Comparison of ENCODE assay signal across 9 mouse cellular contexts in the genomic region with DNA sequence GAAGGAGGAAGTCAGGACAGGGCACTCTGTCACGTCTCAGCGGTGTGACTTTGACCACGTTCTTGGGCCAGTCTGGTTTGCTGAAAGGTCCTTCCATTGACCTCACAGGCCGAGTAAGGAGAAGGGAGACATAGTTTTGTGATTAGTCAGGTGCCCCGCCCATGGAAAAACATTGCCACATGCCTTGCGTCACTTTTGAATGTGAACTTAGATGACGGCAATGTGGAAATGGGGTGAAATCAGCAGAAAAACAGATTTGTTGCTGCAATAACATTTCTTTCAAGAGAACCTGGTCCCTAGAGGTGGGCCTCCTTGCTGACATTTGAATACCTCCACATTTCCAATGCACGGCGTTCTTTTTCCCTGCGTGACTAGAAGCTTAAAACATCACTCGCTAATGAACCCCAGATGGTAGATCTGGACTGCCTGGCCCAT. TPM values are rescaled to one million over a fixed set of nuclear protein-coding genes. Genes with fewer than 3 reads are reported as not detected.
DNase-seq lines count a peak whose midpoint lies in the region; ATAC-seq lines count a peak whose summit lies in the region.
"Had no signal": no experiment of that assay in that cellular context is flagged by ENCODE, and none has a peak within 500 bp of the region (broad histone marks: within the 10 kb centered on the region; RNA-seq: fewer than 3 reads in every experiment).

No protein-coding gene starts in this region.

- H3K4me1 ChIP-seq in forebrain, embryonic 10.5 days: peaks cover 35% of the 10 kb centered on the region
- 0 out of 2 replicates have a peak, but pooled peaks cover 11% of the 10 kb centered on the region for H3K4me1 ChIP-seq in forebrain, embryonic 13.5 days
- H3K4me1 ChIP-seq in embryonic facial prominence, embryonic 12.5 days: peaks cover 50% of the 10 kb centered on the region
- peaks cover 16% of the 10 kb centered on the region; the same call in 1 of the 2 replicates for H3K4me1 ChIP-seq in limb, embryonic 11.5 days (ENCODE audit: control insufficient read depth, insufficient read depth, low read length)
- H3K4me1 ChIP-seq in forebrain, embryonic 11.5 days (replicated peaks; ENCODE audit: control insufficient read depth, insufficient read depth, low read length): peaks cover 2% of the 10 kb centered on the region; the same call in 1 of the 2 replicates

- 0 out of 2 replicates have a peak, but pooled peaks cover 6% of the 10 kb centered on the region for H3K27me3 ChIP-seq in forebrain, embryonic 10.5 days (ENCODE audit: poor library complexity, severe bottlenecking)
- H3K27me3 ChIP-seq in forebrain, embryonic 13.5 days: no peaks in the 10 kb centered on the region
- H3K27me3 ChIP-seq in embryonic facial prominence, embryonic 12.5 days: no peaks in the 10 kb centered on the region
- no peaks in the 10 kb centered on the region for H3K27me3 ChIP-seq in limb, embryonic 11.5 days (ENCODE audit: control insufficient read depth, insufficient read depth, low read length)
- no peaks in the 10 kb centered on the region for H3K27me3 ChIP-seq in forebrain, embryonic 11.5 days (ENCODE audit: control insufficient read depth, insufficient read depth, low read length)

- no peak overlapping the region for H3K4me3 ChIP-seq in forebrain, embryonic 10.5 days
- no peak overlapping the region for H3K4me3 ChIP-seq in forebrain, embryonic 13.5 days
- no peak overlapping the region for H3K4me3 ChIP-seq in embryonic facial prominence, embryonic 12.5 days
- no peak overlapping the region for H3K4me3 ChIP-seq in limb, embryonic 11.5 days (ENCODE audit: low read depth, low read length)
- no peak overlapping the region for H3K4me3 ChIP-seq in forebrain, embryonic 11.5 days (ENCODE audit: low read depth, low read length)
- H3K4me3 ChIP-seq: liver, embryonic 13.5 days had no signal

- H3K27ac ChIP-seq in forebrain, embryonic 10.5 days: peak overlapping the region; percentile 22; the same call in 1 of the 2 replicates
- no peak overlapping the region for H3K27ac ChIP-seq in forebrain, embryonic 13.5 days
- H3K27ac ChIP-seq in embryonic facial prominence, embryonic 12.5 days: peak overlapping the region; percentile 70
- H3K27ac ChIP-seq in limb, embryonic 11.5 days (replicated peaks; ENCODE audit: low read depth, low read length): no peak overlapping the region
- H3K27ac ChIP-seq in forebrain, embryonic 11.5 days (ENCODE audit: low read depth, low read length): no peak overlapping the region
- H3K27ac ChIP-seq: liver, embryonic 13.5 days had no signal

- no peaks in the 10 kb centered on the region for H3K36me3 ChIP-seq in forebrain, embryonic 10.5 days (replicated peaks)
- no peaks in the 10 kb centered on the region for H3K36me3 ChIP-seq in forebrain, embryonic 13.5 days (ENCODE audit: poor library complexity, severe bottlenecking)
- no peaks in the 10 kb centered on the region for H3K36me3 ChIP-seq in embryonic facial prominence, embryonic 12.5 days
- no peaks in the 10 kb centered on the region for H3K36me3 ChIP-seq in limb, embryonic 11.5 days (ENCODE audit: control insufficient read depth, insufficient read depth, low read length)
- no peaks in the 10 kb centered on the region for H3K36me3 ChIP-seq in forebrain, embryonic 11.5 days (ENCODE audit: control insufficient read depth, insufficient read depth, low read length)
- H3K36me3 ChIP-seq: liver, embryonic 13.5 days had no signal

- no peak overlapping the region for H3K9ac ChIP-seq in forebrain, embryonic 13.5 days
- H3K9ac ChIP-seq in embryonic facial prominence, embryonic 12.5 days: no peak overlapping the region
- no peak overlapping the region for H3K9ac ChIP-seq in limb, embryonic 11.5 days (ENCODE audit: low read length)
- no peak overlapping the region for H3K9ac ChIP-seq in forebrain, embryonic 11.5 days (ENCODE audit: low read length)
- H3K9ac ChIP-seq: liver, embryonic 13.5 days had no signal

- no peaks in the 10 kb centered on the region for H3K9me3 ChIP-seq in forebrain, embryonic 10.5 days
- H3K9me3 ChIP-seq in forebrain, embryonic 13.5 days (replicated peaks): no peaks in the 10 kb centered on the region
- H3K9me3 ChIP-seq in embryonic facial prominence, embryonic 12.5 days: no peaks in the 10 kb centered on the region
- no peaks in the 10 kb centered on the region for H3K9me3 ChIP-seq in limb, embryonic 11.5 days (ENCODE audit: control insufficient read depth, low read length)
- H3K9me3 ChIP-seq in forebrain, embryonic 11.5 days (ENCODE audit: control insufficient read depth, low read length): no peaks in the 10 kb centered on the region
- H3K9me3 ChIP-seq: liver, embryonic 13.5 days had no signal

- no peak for DNase-seq in forebrain, embryonic 10.5 days (ENCODE audit: extremely low spot score, low spot score)
- DNase-seq in 3134 (ENCODE audit: extremely low read depth, insufficient read length, low spot score) (peak; percentile 76), MN1 (ENCODE audit: low spot score) (no peak)
- DNase-seq in limb, embryonic 11.5 days (ENCODE audit: low spot score): peak; percentile 37
- DNase-seq in cerebellum, adult 18-20 months: no peak
- DNase-seq in forebrain, embryonic 11.5 days (ENCODE audit: low spot score): no peak
- DNase-seq: liver, embryonic 13.5 days had no signal

- WGBS in forebrain, embryonic 10.5 days: 69% methylated on average over 11 of the region's 11 CpGs
- WGBS in forebrain, embryonic 13.5 days: 84% methylated on average over 11 of the region's 11 CpGs
- 21% methylated on average over 11 of the region's 11 CpGs for WGBS in embryonic facial prominence, embryonic 12.5 days
- WGBS in limb, embryonic 11.5 days: 30% methylated on average over 11 of the region's 11 CpGs
- 72% methylated on average over 11 of the region's 11 CpGs for WGBS in forebrain, embryonic 11.5 days

- no peak for ATAC-seq in forebrain, embryonic 13.5 days
- no peak for ATAC-seq in embryonic facial prominence, embryonic 12.5 days (ENCODE audit: insufficient number of reproducible peaks, insufficient read depth, low FRiP score, low TSS enrichment)
- peak; percentile 35; the same call in 1 of the 2 replicates for ATAC-seq in limb, embryonic 11.5 days (ENCODE audit: insufficient number of reproducible peaks, low FRiP score, low TSS enrichment, low read depth)
- ATAC-seq in forebrain, embryonic 11.5 days (replicated peaks; ENCODE audit: low FRiP score): no peak

- no peak overlapping the region for H3K4me2 ChIP-seq in forebrain, embryonic 13.5 days
- H3K4me2 ChIP-seq in embryonic facial prominence, embryonic 12.5 days (replicated peaks): no peak overlapping the region
- H3K4me2 ChIP-seq in limb, embryonic 11.5 days (ENCODE audit: low read depth, severe bottlenecking): no peak overlapping the region
- H3K4me2 ChIP-seq in forebrain, embryonic 11.5 days (ENCODE audit: low read depth, low read length, severe bottlenecking): no peak overlapping the region
- H3K4me2 ChIP-seq: liver, embryonic 13.5 days had no signal

RNA-seq across cellular contexts. Expression of a gene that starts 30.9 kb away (rescaled TPM):
- 19.3 and 21.5 TPM in 2 replicates for polyA plus RNA-seq in forebrain, embryonic 10.5 days (2016; fragmentation: Nextera tagmentation; extraction: Ambion mirVana)
- 28.5 and 29.1 TPM in 2 replicates for polyA plus RNA-seq in forebrain, embryonic 13.5 days (2015; fragmentation: Nextera tagmentation; extraction: Ambion mirVana)
- 42.7 and 45.3 TPM in 2 replicates for polyA plus RNA-seq in embryonic facial prominence, embryonic 12.5 days (2016; fragmentation: Nextera tagmentation; extraction: Ambion mirVana)
- polyA plus RNA-seq in limb, embryonic 11.5 days (2014; fragmentation: Nextera tagmentation; extraction: Ambion mirVana): 22.5 and 26.0 TPM in 2 replicates
- polyA plus RNA-seq in forebrain, embryonic 11.5 days (2014; fragmentation: Nextera tagmentation; extraction: Ambion mirVana): 31.2 and 31.9 TPM in 2 replicates

Comparison
In these comparisons a context has a peak if more than half of its experiments do, and no peak if none do; other contexts are left out.
1. H3K27ac ChIP-seq: peak in forebrain, embryonic 10.5 days (single experiment) and embryonic facial prominence, embryonic 12.5 days (single experiment); none in forebrain, embryonic 13.5 days (single experiment), limb, embryonic 11.5 days (single experiment) and forebrain, embryonic 11.5 days (single experiment).
2. DNase-seq: peak in 3134 (single experiment) and limb, embryonic 11.5 days (single experiment); none in forebrain, embryonic 10.5 days (single experiment), MN1 (single experiment), cerebellum, adult 18-20 months (0 of 2) and forebrain, embryonic 11.5 days (single experiment).